Mouse (Mus musculus): ENCODE measurements around the gene Mtmr3. TPM values are rescaled to one million over a fixed set of nuclear protein-coding genes. Genes with fewer than 3 reads are reported as not detected.

The Mtmr3 gene
- polyA plus RNA-seq, 1 experiment from 2014 or later = 25.6 TPM

- no peaks in the 10 kb centered on the region; the same call in 1 of the 2 replicates for H3K4me1 ChIP-seq (replicated peaks; ENCODE audit: control insufficient read depth, insufficient read depth, low read length)
- no peaks in the 10 kb centered on the region for H3K9me3 ChIP-seq (ENCODE audit: control insufficient read depth, low read length)
- 83% methylated on average over 3 of the region's 3 CpGs for WGBS
- peaks cover 16% of the 10 kb centered on the region for H3K36me3 ChIP-seq (ENCODE audit: control insufficient read depth, insufficient read depth, low read length)
- H3K4me2 ChIP-seq = no peak overlapping the region
- no peak overlapping the region for H3K9ac ChIP-seq (ENCODE audit: low read depth, low read length)
- ATAC-seq (replicated peaks; ENCODE audit: low FRiP score) (no peak), DNase-seq (ENCODE audit: low spot score) (no peak)
- H3K4me3 ChIP-seq (ENCODE audit: low read depth, low read length) = no peak overlapping the region
- no peak overlapping the region for H3K27ac ChIP-seq (ENCODE audit: low read depth, low read length)
- no peaks in the 10 kb centered on the region for H3K27me3 ChIP-seq (replicated peaks; ENCODE audit: control insufficient read depth, insufficient read depth, low read length)
Observed at GRCm38 (mm10) chr11:4527132-4527531, 67.5 kb downstream of the Mtmr3 start.

- Histone ChIP-seq H3K9me3 (ENCODE audit: control insufficient read depth, low read length) (no peaks in the 10 kb centered on the region), H3K27me3 (replicated peaks; ENCODE audit: control insufficient read depth, insufficient read depth, low read length) (no peaks in the 10 kb centered on the region), H3K4me3 (ENCODE audit: low read depth, low read length) (no peak overlapping the region), H3K9ac (ENCODE audit: low read depth, low read length) (no peak overlapping the region), H3K36me3 (ENCODE audit: control insufficient read depth, insufficient read depth, low read length) (peaks cover 9% of the 10 kb centered on the region; the same call in 1 of the 2 replicates), H3K4me2 (no peak overlapping the region), H3K4me1 (replicated peaks; ENCODE audit: control insufficient read depth, insufficient read depth, low read length) (no peaks in the 10 kb centered on the region), H3K27ac (ENCODE audit: low read depth, low read length) (no peak overlapping the region)
- DNase-seq (ENCODE audit: low spot score) (no peak), ATAC-seq (replicated peaks; ENCODE audit: low FRiP score) (no peak)
- WGBS = 88% methylated on average over 6 of the region's 6 CpGs
Observed at GRCm38 (mm10) chr11:4522142-4522664, 72.5 kb downstream of the Mtmr3 start.

GRCm38 (mm10) chr11:4518981-4519380 is 75.7 kb downstream of the Mtmr3 start:
- no peak for ATAC-seq (replicated peaks; ENCODE audit: low FRiP score)
- 90% methylated on average over 7 of the region's 7 CpGs for WGBS

GRCm38 (mm10) chr11:4507421-4507820 is 87.2 kb downstream of the Mtmr3 start:
- Histone ChIP-seq H3K9ac (ENCODE audit: low read depth, low read length) (no peak overlapping the region), H3K4me3 (ENCODE audit: low read depth, low read length) (no peak overlapping the region), H3K4me2 (no peak overlapping the region), H3K9me3 (ENCODE audit: control insufficient read depth, low read length) (no peaks in the 10 kb centered on the region), H3K27ac (ENCODE audit: low read depth, low read length) (no peak overlapping the region), H3K27me3 (replicated peaks; ENCODE audit: control insufficient read depth, insufficient read depth, low read length) (no peaks in the 10 kb centered on the region), H3K36me3 (ENCODE audit: control insufficient read depth, insufficient read depth, low read length) (peaks cover 15% of the 10 kb centered on the region), H3K4me1 (replicated peaks; ENCODE audit: control insufficient read depth, insufficient read depth, low read length) (no peaks in the 10 kb centered on the region)
- ATAC-seq (replicated peaks; ENCODE audit: low FRiP score) (no peak), DNase-seq (ENCODE audit: low spot score) (no peak)
- WGBS = 86% methylated on average over 2 of the region's 2 CpGs

More at GRCm38 (mm10) chr11:4518981-4519380, 75.7 kb downstream of the Mtmr3 start:
- DNase-seq (ENCODE audit: low spot score) = no peak
- Histone ChIP-seq H3K27ac (ENCODE audit: low read depth, low read length) (no peak overlapping the region), H3K27me3 (replicated peaks; ENCODE audit: control insufficient read depth, insufficient read depth, low read length) (no peaks in the 10 kb centered on the region), H3K4me1 (replicated peaks; ENCODE audit: control insufficient read depth, insufficient read depth, low read length) (no peaks in the 10 kb centered on the region), H3K9me3 (ENCODE audit: control insufficient read depth, low read length) (no peaks in the 10 kb centered on the region), H3K4me3 (ENCODE audit: low read depth, low read length) (no peak overlapping the region), H3K36me3 (ENCODE audit: control insufficient read depth, insufficient read depth, low read length) (peaks cover 15% of the 10 kb centered on the region; the same call in 1 of the 2 replicates), H3K4me2 (no peak overlapping the region), H3K9ac (ENCODE audit: low read depth, low read length) (no peak overlapping the region)

- no peaks in the 10 kb centered on the region for H3K9me3 ChIP-seq (ENCODE audit: control insufficient read depth, low read length)
- no peak overlapping the region for H3K27ac ChIP-seq (ENCODE audit: low read depth, low read length)
- H3K4me3 ChIP-seq (ENCODE audit: low read depth, low read length) = no peak overlapping the region
- H3K4me1 ChIP-seq (replicated peaks; ENCODE audit: control insufficient read depth, insufficient read depth, low read length) = no peaks in the 10 kb centered on the region
- peaks cover 15% of the 10 kb centered on the region for H3K36me3 ChIP-seq (ENCODE audit: control insufficient read depth, insufficient read depth, low read length)
- no peak for ATAC-seq (replicated peaks; ENCODE audit: low FRiP score)
- 91% methylated on average over 2 of the region's 2 CpGs for WGBS
- no peak overlapping the region for H3K9ac ChIP-seq (ENCODE audit: low read depth, low read length)
- no peak for DNase-seq (ENCODE audit: low spot score)
- H3K4me2 ChIP-seq = no peak overlapping the region
- H3K27me3 ChIP-seq (replicated peaks; ENCODE audit: control insufficient read depth, insufficient read depth, low read length) = no peaks in the 10 kb centered on the region
Observed at GRCm38 (mm10) chr11:4506486-4506885, 88.2 kb downstream of the Mtmr3 start.

GRCm38 (mm10) chr11:4502206-4502605 is 92.5 kb downstream of the Mtmr3 start:
- DNase-seq (ENCODE audit: low spot score) (no peak), ATAC-seq (replicated peaks; ENCODE audit: low FRiP score) (no peak)
- H3K9ac ChIP-seq (ENCODE audit: low read depth, low read length) = no peak overlapping the region
- WGBS = 75% methylated on average over 2 of the region's 2 CpGs
- no peak overlapping the region for H3K4me2 ChIP-seq
- no peaks in the 10 kb centered on the region for H3K9me3 ChIP-seq (ENCODE audit: control insufficient read depth, low read length)
- no peak overlapping the region for H3K27ac ChIP-seq (ENCODE audit: low read depth, low read length)
- H3K4me3 ChIP-seq (ENCODE audit: low read depth, low read length) = no peak overlapping the region
- no peaks in the 10 kb centered on the region for H3K27me3 ChIP-seq (replicated peaks; ENCODE audit: control insufficient read depth, insufficient read depth, low read length)
- H3K4me1 ChIP-seq (replicated peaks; ENCODE audit: control insufficient read depth, insufficient read depth, low read length) = no peaks in the 10 kb centered on the region
- H3K36me3 ChIP-seq (ENCODE audit: control insufficient read depth, insufficient read depth, low read length) = peaks cover 25% of the 10 kb centered on the region

- Histone ChIP-seq H3K4me2 (no peak overlapping the region), H3K9me3 (ENCODE audit: control insufficient read depth, low read length) (no peaks in the 10 kb centered on the region), H3K27ac (ENCODE audit: low read depth, low read length) (no peak overlapping the region), H3K36me3 (ENCODE audit: control insufficient read depth, insufficient read depth, low read length) (peaks cover 21% of the 10 kb centered on the region), H3K9ac (ENCODE audit: low read depth, low read length) (no peak overlapping the region), H3K4me1 (replicated peaks; ENCODE audit: control insufficient read depth, insufficient read depth, low read length) (no peaks in the 10 kb centered on the region), H3K27me3 (replicated peaks; ENCODE audit: control insufficient read depth, insufficient read depth, low read length) (no peaks in the 10 kb centered on the region), H3K4me3 (ENCODE audit: low read depth, low read length) (no peak overlapping the region)
- 96% methylated on average over 4 of the region's 4 CpGs for WGBS
- no peak for DNase-seq (ENCODE audit: low spot score)
- no peak for ATAC-seq (replicated peaks; ENCODE audit: low FRiP score)
Observed at GRCm38 (mm10) chr11:4500826-4501225, 93.8 kb downstream of the Mtmr3 start.

GRCm38 (mm10) chr11:4500261-4500660 is 94.4 kb downstream of the Mtmr3 start:
- no peak overlapping the region for H3K4me3 ChIP-seq (ENCODE audit: low read depth, low read length)
- H3K4me2 ChIP-seq = no peak overlapping the region
- no peak overlapping the region for H3K27ac ChIP-seq (ENCODE audit: low read depth, low read length)
- H3K36me3 ChIP-seq (ENCODE audit: control insufficient read depth, insufficient read depth, low read length) = peaks cover 23% of the 10 kb centered on the region
- 92% methylated on average over 1 of the region's 1 CpGs for WGBS
- no peaks in the 10 kb centered on the region for H3K27me3 ChIP-seq (replicated peaks; ENCODE audit: control insufficient read depth, insufficient read depth, low read length)
- H3K4me1 ChIP-seq (replicated peaks; ENCODE audit: control insufficient read depth, insufficient read depth, low read length) = no peaks in the 10 kb centered on the region
- no peak overlapping the region for H3K9ac ChIP-seq (ENCODE audit: low read depth, low read length)
- no peaks in the 10 kb centered on the region for H3K9me3 ChIP-seq (ENCODE audit: control insufficient read depth, low read length)
- ATAC-seq (replicated peaks; ENCODE audit: low FRiP score) (no peak), DNase-seq (ENCODE audit: low spot score) (no peak)

- Histone ChIP-seq H3K27me3 (replicated peaks; ENCODE audit: control insufficient read depth, insufficient read depth, low read length) (no peaks in the 10 kb centered on the region), H3K4me3 (ENCODE audit: low read depth, low read length) (no peak overlapping the region), H3K9ac (ENCODE audit: low read depth, low read length) (no peak overlapping the region), H3K27ac (ENCODE audit: low read depth, low read length) (no peak overlapping the region), H3K4me2 (no peak overlapping the region), H3K9me3 (ENCODE audit: control insufficient read depth, low read length) (no peaks in the 10 kb centered on the region), H3K4me1 (replicated peaks; ENCODE audit: control insufficient read depth, insufficient read depth, low read length) (no peaks in the 10 kb centered on the region), H3K36me3 (ENCODE audit: control insufficient read depth, insufficient read depth, low read length) (peaks cover 20% of the 10 kb centered on the region)
- WGBS = 87% methylated on average over 2 of the region's 2 CpGs
- DNase-seq (ENCODE audit: low spot score) (no peak), ATAC-seq (replicated peaks; ENCODE audit: low FRiP score) (no peak)
Observed at GRCm38 (mm10) chr11:4499456-4499855, 95.2 kb downstream of the Mtmr3 start.

Data from liver, embryonic 11.5 days (tissue).